Mouse (Mus musculus) brown adipose tissue, adult 24 weeks (tissue): ENCODE data around the gene Set. TPM values are rescaled to one million over a fixed set of nuclear protein-coding genes. Genes with fewer than 3 reads are reported as not detected.
"Not testable (repeated sequence)": the region's sequence is repeated elsewhere in the genome, so short reads cannot be mapped to it uniquely, and the experiment has no call there.

Experiments
- H3K27ac ChIP-seq: fragments of 200-500 bp; replicated peaks from 2 replicates; pipeline ENCODE4 v1.5.1; 2012; ENCODE audit warnings: low read depth, mild to moderate bottlenecking, low read length
- H3K4me1 ChIP-seq: fragments of 200-500 bp; 2 replicates; pipeline ENCODE4 v1.6.1; 2012; ENCODE audit warnings: low read length, mixed read lengths; ENCODE audit not compliant: control insufficient read depth, insufficient read depth, insufficient read length
- H3K4me3 ChIP-seq: fragments of 200-500 bp; 2 replicates; pipeline ENCODE4 v1.5.1; 2012; ENCODE audit warnings: low read depth, mild to moderate bottlenecking, low read length, moderate library complexity; ENCODE audit not compliant: insufficient read depth
- polyA plus RNA-seq: library from polyadenylated mRNA; stranded (reverse); fragments of >200 nt; gene quantifications from 2 replicates; pipeline ENCODE4 v1.2.4, GENCODE M21; 2012; ENCODE audit not compliant: missing spikeins, insufficient read depth, insufficient read length

The Set gene
- polyA plus RNA-seq, 1 experiment = 139 TPM

DNA sequence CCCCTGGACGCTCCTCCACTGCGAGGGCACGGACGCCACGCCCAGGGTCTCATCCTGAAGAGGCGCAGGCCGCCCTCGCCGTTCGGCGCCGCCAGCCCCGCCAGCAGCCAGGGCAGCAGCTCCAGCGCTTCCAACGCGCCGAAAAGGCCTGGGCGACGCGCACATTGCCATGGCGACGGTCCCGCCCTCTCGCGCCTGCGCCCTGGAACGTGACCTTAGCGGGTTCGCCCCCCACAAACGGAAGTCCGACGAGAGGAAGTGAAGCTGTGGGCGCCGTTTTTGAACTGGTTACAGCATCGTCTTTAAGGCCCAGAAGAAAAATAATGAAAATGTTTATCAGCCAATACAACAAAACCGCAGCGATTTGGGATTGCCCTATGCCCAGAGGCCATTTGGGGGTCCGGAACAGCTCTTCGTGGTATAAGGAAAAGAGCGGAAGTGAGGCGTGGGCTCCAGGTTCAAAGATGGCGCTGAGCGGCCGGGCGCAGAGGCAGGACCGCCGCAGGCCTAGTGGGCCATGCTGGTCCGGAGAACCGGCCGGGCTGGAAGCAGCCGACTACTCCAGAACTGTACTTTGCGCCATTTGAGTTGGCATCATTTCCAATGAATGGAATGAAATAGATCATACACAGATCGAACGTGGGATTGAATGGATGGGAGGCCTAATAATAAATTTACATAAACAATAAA, 8.3 kb upstream of the Set start, which contains the start of gene Wdr34:
Wdr34 (minus strand) TSS at position 183 of the 690 bp plus-strand sequence.
- peak within 1 kb of the TSS; percentile 100 for H3K27ac ChIP-seq
- no peaks in the 10 kb centered on the region for H3K4me1 ChIP-seq
- H3K4me3 ChIP-seq = peak within 1 kb of the TSS; percentile 72

DNA sequence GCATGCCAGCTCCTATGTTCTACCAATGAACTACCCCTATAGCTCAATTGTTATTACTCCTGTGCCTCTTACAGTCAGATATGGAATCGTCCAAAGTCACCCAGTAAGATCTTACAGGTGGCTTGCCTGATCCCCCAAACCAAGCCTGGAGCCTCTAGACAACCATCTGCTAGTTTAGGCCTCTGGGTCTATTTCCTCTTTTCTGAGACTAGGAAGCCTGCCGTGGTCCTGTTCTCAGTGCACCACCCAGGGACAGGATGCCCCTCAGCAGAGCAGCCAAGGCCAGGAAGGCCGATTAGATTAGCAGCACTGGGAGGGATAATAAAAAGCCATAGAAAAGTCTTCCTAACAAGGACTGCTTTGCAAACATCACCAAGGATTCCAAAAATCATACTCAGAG, 7.3 kb upstream of the Set start:
- no peak overlapping the region for H3K4me3 ChIP-seq
- no peak overlapping the region for H3K27ac ChIP-seq

DNA sequence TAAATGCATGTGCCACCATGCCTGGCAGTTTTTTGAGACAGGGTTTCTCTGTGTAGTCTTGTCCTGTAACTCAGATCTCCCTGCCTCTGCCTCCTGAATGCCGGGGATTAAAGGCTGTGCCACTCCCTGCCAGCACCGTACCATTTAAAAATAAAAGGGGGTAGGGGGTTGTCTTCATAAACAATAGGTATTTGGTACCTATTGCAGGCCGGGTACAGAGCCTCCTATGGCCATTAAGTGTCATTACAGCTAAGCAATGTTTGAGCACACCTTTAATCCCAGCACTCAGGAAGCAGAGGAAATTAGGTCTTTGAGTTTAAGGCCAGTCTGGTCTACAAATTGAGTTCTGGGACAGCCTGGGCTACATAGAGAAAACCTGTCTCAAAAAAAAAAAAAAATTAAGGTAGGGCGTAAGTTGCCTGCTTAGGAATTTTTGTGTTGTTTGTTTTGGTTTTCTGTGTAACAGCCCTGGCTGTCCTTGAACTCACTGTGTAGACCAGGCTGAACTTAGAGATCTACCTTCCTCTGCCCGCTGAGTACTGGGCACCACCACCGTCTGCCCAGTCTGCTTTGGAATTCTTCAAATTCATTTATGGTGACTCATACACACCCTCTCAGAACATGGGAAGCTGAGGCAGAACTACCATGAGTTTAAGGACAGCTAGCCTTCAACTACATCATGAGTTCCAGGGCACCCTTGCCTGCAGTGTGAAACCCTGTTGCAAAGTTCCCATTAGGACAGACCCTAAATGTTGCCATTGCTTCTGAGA, 5.0 kb upstream of the Set start:
- H3K27ac ChIP-seq = no peak overlapping the region
- no peaks in the 10 kb centered on the region for H3K4me1 ChIP-seq
- no peak overlapping the region for H3K4me3 ChIP-seq

More for the DNA sequence above, 7.3 kb upstream of the Set start:
- no peaks in the 10 kb centered on the region for H3K4me1 ChIP-seq

DNA sequence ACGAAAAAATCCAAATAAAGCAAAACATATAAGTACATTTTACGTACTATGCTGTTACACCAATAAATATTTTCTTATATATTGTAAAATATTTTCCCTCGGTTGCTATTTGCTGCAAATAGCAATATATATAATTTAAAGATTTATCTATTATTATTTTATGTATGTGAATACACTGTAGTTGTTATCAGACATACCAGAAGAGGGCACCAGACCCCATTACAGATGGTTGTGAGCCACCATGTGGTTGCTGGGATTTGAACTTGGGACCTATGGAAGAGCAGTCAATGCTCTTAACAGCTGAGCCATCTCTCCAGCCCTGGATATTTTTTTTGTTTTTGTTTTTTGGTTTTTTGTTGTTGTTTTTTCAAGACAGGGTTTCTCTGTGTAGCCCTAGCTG, 1.9 kb upstream of the Set start:
- H3K4me1 ChIP-seq, H3K27ac ChIP-seq, H3K4me3 ChIP-seq: not testable (repeated sequence)

DNA sequence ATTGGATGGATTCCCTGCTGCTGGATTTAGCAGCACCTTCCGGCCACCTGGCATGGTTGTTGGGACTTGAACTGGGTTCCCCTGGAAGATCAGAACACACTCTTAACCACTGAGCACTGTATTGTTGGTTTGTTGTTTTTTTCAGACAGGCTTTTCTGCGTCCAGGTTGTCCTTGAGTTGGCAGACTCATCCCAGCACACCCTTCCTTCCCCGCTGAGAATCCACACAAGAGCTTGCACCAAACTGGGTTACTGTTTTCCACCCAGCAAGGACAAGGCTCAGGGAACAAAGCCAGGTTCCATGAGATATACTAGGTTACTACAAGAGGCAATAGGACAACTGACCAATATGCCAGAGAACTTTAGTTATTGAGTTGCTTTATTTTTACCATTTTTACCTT, 442 bp upstream of the Set start:
- H3K27ac ChIP-seq = no peak overlapping the region
- H3K4me3 ChIP-seq = no peak overlapping the region
- no peaks in the 10 kb centered on the region for H3K4me1 ChIP-seq

GRCm38 (mm10) chr2:30058418-30058817, 1.2 kb downstream of the Set start:
- Histone ChIP-seq H3K4me3 (no peak overlapping the region), H3K4me1 (peaks cover 2% of the 10 kb centered on the region; the same call in 1 of the 2 replicates), H3K27ac (no peak overlapping the region)

GRCm38 (mm10) chr2:30061215-30062166, 4.3 kb downstream of the Set start:
- peak overlapping the region; percentile 67 for H3K4me3 ChIP-seq
- peaks cover 5% of the 10 kb centered on the region; the same call in 1 of the 2 replicates for H3K4me1 ChIP-seq

DNA sequence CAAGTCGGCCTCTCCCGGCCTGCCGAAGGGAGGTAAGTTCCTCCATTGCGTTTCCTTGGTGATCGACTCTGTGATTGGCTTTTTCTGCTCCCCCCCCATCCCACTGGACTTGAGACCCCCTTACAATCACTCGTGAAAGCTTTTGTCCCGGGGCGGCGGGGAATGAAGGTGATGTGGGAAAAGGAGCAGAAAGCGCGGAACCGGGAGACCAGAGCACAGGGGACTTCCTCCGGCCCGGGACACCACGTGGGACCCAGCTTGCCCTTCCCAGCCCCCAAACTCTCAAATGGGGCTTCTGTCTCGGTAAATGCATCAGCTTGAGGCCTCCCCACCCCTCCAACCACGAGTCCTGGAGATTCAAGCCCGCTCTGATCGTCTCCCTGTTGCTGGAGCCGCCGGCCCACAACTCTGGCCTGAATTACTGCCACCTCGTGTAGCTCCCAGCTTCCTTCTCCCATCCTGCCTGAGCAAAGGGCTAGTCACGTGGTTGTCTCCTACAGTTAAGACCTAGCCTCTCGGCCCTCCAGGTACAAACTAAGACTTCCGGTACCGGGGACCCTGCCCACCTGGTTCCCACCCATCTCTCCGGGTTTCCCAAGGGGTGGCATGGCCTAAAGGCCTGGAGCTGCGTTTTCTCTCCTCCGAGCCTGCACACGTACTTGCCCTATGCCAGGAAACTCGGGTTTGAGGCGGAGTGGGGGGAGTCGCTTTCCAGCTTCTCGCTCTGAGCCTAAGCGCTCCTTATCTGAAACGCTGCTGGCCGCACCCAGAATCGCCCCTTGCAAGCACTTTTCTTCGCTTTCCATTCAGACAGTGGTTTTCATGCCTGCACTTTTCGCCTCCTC, 5.3 kb downstream of the Set start:
- Histone ChIP-seq H3K27ac (peak overlapping the region; percentile 81), H3K4me3 (peak overlapping the region; percentile 67), H3K4me1 (peaks cover 5% of the 10 kb centered on the region; the same call in 1 of the 2 replicates)

More at GRCm38 (mm10) chr2:30061215-30062166, 4.3 kb downstream of the Set start:
- peak overlapping the region; percentile 81 for H3K27ac ChIP-seq

DNA sequence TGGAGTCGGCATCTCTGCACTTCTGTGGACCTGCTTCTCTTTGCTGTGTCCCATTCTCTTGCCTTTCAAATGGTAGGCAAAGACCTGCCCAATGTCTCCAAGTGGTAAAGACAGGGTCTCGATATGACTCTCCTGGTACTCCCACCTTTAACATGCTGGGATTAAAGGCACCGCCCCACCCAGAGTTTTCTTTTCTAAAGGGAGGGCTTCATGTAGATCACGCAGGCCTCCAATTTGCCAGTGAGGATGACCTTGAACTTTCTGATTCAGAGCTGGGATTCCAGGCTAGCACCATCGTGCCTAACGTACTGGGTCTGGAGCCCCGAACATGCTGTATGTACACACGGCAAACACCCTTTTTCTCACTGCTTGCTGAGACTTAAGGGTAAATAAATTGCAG, 6.1 kb downstream of the Set start:
- peak overlapping the region; percentile 67 for H3K4me3 ChIP-seq
- peaks cover 5% of the 10 kb centered on the region; the same call in 1 of the 2 replicates for H3K4me1 ChIP-seq

GRCm38 (mm10) chr2:30063791-30064190, 6.6 kb downstream of the Set start:
- H3K27ac ChIP-seq = peak overlapping the region; percentile 81; the same call in 1 of the 2 replicates
- H3K4me1 ChIP-seq = peaks cover 5% of the 10 kb centered on the region; the same call in 1 of the 2 replicates
- H3K4me3 ChIP-seq = peak overlapping the region; percentile 67

More for the DNA sequence above, 6.1 kb downstream of the Set start:
- H3K27ac ChIP-seq = peak overlapping the region; percentile 81

- H3K27ac ChIP-seq = no peak overlapping the region
- peaks cover 5% of the 10 kb centered on the region; the same call in 1 of the 2 replicates for H3K4me1 ChIP-seq
- no peak overlapping the region for H3K4me3 ChIP-seq
Observed at GRCm38 (mm10) chr2:30064298-30064697, 7.1 kb downstream of the Set start.

DNA sequence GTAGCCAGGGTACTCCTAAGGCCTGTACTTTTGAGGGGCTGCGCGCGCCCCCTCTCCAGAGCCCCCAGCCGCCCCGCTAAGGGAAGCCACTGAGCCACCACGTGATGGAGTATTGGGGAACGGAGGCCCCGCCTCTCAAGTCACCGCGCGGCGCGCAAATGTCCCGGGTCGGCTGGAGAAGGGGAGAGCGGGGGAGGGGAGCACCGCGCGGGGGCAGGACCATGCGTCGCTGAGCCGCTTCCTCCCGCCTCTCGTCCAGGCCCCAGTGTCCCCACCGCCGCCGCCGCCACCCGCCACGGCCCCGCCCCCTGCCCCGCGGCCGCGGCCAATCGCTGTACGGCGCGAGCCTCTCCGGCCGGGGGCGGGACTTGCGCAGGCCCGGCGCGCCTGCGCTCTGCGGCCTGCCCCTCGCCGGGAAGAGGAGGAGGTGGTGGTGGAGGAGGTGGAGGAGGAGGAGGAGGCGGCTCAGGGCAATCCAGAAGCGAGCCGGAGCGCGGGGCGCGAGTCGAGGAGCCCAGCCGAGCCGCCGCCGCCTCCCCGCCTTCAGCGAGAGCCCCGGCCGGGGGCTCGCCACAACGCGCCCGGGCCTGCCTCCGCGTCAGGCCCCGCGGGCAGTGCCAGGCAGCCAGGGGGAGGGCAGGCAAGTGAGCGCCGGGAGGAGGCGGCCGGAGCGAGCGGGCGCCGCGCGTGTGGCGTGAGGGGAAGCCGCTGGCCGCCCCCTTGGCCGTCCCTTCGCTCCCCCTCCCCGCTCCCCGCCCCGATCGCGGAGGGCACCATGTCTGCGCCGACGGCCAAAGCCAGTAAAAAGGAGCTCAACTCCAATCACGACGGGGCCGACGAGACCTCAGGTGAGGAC, 9.1 kb downstream of the Set start:
- peak overlapping the region; percentile 100 for H3K4me3 ChIP-seq
- peak overlapping the region; percentile 87 for H3K27ac ChIP-seq
- peaks cover 5% of the 10 kb centered on the region; the same call in 1 of the 2 replicates for H3K4me1 ChIP-seq
